Mouse (Mus musculus) gastrocnemius, postnatal 10 days (tissue): Measurements from ENCODE around the gene Siah1a. TPM values are rescaled to one million over a fixed set of nuclear protein-coding genes. Genes with fewer than 3 reads are reported as not detected.
A peak's percentile ranks its signal among the peaks of the same experiment; 100 is the strongest.

ENCODE experiments used
- DNase-seq: peaks from one replicate; pipeline ENCODE4 v3.0.0; 2021; ENCODE audit warnings: mixed read lengths
- long read RNA-seq, 2 experiments: library from polyadenylated mRNA; stranded (forward); transcript quantifications; one replicate each; pipeline ENCODE4 v2.0.0; 2021
- total RNA-seq, 2 experiments: library from RNA; stranded (reverse); gene quantifications; 2 replicates each; pipeline ENCODE4 v1.2.3; 2021

The Siah1a gene
- total RNA-seq = 10 to 100 TPM; 14.5 to 17.1 TPM
- long read RNA-seq, experiment 1, transcript Siah1a-201 (2 exons, 1,968 nt) = major isoform, 42 of 43 reads
- long read RNA-seq, experiment 1, partial matches to known transcripts = 0 of 43 reads
- long read RNA-seq, experiment 1, other reads (novel, unspliced or antisense) = 1 of 43 reads
- long read RNA-seq, experiment 2, transcript Siah1a-201 (2 exons, 1,968 nt) = major isoform, 41 of 42 reads
- long read RNA-seq, experiment 2, partial matches to known transcripts = 0 of 42 reads
- long read RNA-seq, experiment 2, other reads (novel, unspliced or antisense) = 1 of 42 reads

DNA sequence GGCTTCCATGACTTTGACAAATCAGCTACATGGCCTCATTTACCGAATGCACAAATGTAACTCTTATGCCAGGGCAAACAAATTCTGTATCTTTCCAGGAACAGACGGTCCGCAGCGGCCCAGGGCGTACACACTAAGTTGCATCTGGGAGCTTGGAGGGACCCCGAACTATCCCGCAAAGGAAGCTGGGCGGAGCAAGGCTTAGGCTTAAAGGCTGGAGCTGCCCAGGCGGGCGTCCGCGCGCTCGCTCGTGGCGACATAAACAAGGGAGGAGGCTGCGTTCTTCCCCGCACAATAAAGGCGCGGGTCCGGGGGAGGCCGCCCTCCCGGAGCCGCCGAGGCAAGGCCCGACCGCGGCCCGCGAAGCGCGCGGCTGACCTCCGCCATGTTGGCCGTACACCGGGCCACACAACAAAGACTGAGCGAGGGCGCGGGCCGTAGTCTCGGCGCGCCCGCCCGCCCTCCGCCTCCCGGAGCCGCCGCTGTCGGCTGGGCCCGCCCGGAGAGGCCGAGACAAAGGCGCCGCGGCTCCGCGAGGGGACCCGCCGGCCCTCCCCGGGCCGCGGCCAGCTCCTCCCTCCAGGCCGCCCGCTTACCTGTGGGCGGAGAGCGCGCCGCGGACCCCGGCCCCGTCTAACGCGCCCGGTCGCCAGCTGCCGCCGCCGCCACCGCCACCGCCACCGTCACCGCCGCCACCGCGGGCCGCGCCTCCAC, at the start of gene Siah1a, which contains the start of gene Gm10638:
Siah1a (minus strand) TSS at position 714 of the 714 bp plus-strand sequence.
Gm10638 (plus strand) TSS at position 479 of the 714 bp plus-strand sequence.
- peak; percentile 61 for DNase-seq

DNA sequence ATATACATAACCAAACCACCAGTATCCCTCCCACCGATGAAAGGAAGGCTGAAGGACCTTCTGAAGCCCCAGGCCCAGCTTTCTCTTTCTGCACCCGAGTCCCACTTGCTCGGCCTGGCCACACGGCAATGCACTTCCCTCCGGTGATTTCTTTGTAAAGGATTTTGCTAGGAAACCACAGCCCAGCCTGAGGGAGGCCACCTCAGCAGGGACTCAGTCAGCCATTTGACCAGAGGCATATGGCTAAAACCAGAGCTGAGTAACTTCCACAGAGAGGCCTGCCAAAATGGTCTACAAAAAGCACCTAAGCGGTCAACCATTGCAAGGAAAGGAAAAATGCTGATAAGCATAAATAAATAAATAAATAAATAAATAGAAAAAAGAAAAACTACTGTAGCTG, 49.0 kb upstream of the Siah1a start:
- no peak for DNase-seq

DNA sequence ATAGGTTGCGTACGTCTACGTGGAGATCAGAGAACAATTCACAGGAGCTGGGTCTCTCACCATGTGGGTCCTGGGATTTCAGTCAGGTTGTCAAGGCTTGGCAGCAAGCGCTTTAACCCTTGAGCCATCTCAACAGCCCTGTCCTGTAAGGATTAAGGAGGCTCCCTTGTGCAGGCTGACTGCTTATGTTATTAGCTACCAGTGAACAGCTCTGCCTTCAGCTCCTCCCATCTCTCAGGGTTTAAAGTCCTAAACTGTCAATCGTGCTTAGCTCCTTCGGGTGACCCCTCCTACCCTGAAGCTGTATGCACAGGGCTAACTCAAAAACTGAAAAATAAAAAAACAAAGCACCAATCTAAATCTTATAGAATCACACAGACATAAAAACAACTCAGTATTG, 45.8 kb upstream of the Siah1a start:
- no peak for DNase-seq

DNA sequence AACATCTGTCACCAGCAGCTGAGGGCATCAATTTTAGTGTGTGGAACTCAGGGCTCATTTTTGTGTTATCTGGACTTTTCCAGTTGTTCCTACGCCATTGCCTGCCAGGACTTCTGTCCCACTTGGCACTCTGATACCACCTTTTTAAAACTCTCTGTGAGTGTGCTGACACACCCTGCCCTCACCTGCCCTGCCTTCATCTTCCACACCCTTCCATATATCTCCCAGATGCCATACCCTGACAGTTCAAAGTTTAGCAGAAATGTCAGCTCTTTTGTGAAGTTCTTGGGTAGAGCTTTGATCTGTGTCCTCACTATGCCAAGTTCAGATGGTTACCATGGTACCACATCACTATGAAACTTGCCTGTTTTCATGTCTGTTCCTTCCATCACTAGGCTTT, 43.8 kb upstream of the Siah1a start:
- DNase-seq = no peak

DNA sequence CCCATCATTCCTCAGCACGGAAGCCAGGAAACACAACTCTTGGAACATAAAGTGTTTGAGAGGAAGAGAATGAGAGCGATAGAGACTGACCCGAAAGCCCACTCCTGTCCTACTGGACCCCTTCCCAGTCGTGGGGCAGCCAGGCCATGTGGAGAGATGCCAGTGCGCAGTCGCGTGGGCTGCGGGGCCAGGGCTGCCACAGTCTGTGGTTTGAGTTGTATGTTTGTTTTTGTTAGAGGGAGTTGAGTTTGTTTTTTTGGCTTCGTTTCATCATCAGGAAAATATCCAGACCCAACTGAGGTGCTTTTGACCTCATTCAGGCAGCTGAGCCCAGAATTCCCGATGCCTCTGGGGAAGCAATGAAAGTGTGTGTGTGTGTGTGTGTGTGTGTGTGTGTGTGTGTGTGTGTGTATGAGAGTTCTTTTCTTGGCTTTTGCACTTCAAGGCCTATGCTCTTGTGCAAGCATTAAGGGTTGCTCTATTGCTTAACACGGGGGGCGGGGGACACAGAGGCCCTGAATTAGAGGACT, 42.2 kb upstream of the Siah1a start:
- peak; percentile 47 for DNase-seq

DNA sequence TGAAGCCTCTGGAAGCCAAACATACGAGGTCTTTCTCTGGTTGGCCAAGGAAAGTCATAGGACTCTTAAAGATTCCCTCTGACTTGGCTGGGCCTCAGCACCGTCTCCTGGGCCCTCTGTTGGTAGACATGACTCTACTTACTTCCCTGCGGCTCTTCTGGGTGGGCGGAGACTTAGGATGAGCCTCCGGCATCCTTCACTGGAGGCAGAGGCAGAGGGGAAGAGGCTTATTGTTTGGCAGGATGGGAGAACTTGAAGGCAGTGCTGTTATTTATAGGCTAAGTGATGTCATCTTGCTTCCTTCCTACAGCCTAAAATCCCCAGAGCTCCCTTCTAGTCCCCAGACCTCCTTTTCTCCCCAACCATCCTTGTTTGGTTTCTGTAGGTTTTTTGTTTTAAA, 40.8 kb upstream of the Siah1a start:
- no peak for DNase-seq

DNA sequence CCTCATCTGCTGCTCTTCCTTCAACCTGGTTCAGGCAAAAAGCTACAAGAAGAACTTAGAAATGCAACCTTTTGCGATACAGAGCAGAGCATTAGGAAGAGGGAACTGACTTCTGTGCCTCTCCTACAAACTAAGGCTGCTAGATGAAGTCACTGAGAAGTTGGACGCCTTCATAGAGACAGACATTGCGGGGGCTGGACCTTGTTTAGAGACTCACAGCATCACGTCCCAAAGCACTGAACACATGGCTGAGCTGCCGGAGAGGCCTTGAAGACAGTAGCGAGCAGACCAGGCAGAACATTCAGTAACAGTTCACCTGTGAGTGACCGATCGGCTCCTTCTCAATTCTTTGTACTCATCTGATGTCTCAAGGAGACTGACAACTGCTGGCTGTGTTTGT, 35.4 kb upstream of the Siah1a start:
- DNase-seq = no peak

DNA sequence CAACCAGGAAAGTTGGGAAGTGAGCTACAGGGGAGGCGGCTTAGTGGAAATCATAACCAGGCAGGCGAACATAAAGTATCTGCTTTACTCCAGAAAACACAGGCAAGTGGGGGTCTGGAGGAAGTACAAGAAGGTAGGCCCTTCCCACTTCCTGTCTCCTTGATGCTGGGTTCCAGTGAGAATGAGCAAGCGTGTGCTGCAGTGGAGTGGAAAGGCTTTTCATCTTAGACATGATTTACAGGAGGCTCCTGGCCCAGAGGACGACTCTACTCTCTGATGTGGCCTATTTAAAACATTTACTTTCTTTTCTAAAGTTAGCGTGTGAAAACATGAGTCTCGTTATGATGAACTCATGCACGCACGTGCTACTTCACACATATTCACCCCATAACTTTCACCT, 33.5 kb upstream of the Siah1a start:
- no peak for DNase-seq

DNA sequence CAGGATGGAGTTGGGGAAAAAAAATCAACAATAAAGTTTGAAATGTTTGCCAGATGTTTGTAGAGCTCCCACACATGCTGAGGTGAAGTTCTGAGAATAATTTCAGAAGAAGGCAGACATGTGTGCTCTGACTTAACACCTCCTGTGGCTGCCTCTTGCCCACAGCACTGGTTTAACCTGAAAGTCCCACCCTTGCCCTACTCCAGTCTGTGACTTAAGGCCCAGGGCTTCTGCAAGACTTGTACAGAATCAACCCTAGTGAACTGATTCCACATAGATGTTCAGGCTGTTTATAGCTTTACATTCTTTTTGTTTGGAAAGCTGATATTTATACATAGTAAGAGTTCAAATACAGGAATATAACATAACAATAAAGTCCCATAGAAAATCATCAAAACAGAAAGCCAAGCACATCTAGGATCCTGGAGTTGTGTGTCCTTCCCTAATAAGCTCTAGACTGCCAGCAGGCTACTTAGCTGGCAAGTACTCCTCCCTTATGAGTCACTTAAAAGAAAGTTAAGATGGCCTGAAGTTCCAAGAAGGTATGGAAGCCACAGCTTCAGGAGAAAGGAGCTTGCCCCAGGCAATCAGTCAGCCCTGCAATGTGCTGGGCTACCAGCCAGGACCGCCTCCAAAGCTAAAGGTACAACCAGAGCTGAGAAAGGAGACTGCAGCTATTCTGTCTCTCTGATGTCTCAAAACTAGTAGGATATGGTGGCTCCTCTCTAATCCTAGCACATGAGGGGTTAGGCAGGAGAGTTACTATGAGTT, 24.4 kb upstream of the Siah1a start:
- DNase-seq = no peak

DNA sequence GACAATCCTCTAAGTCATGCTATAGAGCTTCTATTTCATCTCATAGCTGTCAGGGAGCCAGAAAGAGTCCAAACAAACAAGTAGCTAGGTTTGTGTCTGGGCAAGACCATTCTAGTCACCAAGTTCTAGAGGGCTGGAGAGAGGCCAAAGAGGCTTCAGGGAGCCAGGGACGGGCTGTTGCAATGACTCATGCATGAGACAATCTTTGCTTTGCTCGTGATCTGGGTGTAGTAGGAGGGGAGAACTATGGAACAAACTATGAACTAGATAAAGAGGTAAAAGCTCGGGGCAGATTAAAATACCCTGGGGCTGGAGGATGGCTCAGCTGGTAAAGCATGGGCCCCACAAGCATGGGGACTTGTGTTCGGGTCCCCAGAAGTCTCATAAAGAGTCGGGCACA, 22.8 kb upstream of the Siah1a start:
- DNase-seq = peak; percentile 42

DNA sequence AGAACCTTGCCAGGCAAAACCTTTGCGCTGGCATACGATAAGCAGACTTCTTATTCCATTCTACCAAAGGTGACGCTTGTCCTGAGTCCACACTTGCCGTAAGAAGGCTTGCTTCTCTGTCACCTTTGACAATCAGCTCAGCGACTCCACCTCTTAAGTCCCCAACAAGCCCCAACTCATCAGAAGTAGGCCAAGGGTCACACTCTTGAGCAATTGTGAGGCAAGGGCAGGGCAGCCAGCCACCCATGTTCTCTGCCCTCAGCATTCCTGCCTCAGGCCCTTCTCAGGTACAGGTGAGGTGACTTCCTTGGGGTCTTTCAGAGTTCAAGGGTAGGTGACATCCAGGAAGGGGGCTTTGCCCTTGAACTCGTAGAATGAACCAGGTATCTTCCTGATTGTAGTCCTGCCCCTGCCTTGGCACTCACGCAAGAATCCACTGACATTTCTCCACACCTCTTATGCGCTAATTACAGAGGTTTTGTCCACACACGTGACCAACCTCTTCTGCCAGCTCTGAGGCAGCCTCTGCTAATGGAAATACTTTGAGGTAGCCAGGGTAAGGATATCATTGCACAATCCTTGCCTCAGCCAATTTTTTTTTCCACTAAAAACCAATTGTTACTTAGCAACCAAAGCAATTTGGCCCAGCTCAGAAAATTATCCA, 20.9 kb upstream of the Siah1a start:
- DNase-seq = no peak

DNA sequence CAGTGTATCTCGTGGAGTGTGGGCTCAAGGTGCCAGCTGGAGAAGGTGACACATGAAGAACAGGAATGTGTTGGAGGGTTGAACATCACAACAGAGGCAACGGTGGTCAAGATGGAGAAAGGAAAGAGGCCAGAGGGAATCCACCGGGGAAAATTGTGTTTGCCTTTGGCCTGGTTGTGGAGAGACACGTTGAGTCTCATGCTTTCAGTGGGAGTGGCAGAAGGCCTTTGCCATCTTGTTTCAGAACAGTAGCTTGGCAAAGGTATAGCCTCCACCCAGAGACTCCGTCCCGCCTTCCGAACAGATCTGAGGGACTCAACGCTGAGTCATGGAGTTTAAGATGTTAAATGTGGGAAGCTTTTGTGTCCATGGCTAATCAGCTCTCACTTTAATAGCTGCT, 19.9 kb upstream of the Siah1a start:
- DNase-seq = no peak

DNA sequence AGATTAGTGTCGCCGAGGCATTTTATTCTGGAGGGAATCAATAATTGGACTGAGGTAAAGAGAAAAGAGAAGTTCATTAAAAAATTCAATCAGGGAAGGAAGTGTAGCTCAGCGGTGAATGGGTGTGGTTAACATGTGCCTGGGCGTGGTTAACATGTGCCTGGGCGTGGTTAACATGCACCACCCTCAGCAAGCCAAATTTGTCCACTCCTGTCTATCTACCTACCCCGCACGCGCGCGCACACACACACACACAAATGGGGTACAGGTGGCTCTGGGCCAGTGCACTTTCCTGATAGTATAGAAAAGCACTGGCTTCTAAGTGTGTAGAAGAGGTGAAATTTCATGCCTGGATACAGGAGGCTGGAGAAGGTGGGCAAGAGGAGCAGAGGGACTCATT, 19.4 kb upstream of the Siah1a start:
- DNase-seq = no peak

DNA sequence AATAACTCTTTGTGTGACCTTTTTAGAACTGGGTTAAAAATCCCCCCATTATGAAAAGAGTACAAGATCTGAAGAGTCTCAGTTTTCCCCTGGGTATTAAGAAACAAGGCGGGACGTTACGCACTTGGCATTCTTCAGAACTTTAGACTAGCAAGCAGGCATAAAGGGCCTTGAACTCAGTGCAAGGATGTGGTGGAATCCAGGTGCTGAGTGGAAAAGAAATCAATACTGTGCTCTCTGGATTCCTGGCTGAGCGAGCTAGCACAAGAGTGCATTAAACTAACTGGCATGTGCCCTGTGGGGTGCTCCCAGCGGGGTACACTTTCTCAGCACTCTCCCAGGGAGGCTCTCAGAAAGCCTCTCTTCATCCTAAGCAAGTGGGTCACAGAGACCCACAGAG, 17.1 kb upstream of the Siah1a start:
- DNase-seq = no peak

DNA sequence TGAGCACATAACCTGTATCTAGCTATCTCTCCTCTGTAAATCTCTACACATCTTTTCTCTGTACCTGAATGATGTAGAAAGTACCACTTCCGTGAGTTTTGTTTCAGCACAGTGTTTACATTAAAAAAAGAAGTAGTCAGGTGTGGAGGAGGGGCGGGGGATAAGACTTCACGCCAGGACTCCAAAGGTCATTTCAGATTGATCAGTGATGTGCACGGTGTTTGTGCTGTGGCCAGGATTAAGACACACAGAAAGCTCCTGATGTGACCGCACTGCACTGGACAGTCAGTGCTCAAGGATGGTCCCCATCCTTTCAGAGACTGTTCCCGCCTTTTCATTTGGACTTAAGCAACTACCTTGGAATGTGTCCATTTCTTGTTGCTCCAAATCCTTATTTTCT, 15.0 kb upstream of the Siah1a start:
- no peak for DNase-seq

DNA sequence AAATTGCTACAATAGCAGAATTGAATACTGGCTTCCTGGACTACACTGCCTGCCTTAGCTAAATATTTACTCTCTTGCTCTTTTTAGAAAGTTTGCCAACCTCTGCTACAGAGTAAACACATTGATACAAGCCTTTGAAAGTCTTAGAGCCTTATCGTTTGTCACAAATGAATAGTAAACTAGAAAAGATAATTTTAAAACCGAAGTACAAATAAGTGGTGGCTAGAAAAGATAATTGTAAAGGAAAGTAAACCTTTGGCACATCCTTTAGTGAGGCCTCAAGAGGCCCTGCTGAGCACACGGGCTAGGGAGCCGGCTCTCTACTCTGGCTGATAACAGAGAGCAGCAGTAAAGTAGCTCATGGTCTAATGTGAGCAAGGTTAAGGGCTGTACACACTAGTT, 13.4 kb upstream of the Siah1a start:
- DNase-seq = no peak

DNA sequence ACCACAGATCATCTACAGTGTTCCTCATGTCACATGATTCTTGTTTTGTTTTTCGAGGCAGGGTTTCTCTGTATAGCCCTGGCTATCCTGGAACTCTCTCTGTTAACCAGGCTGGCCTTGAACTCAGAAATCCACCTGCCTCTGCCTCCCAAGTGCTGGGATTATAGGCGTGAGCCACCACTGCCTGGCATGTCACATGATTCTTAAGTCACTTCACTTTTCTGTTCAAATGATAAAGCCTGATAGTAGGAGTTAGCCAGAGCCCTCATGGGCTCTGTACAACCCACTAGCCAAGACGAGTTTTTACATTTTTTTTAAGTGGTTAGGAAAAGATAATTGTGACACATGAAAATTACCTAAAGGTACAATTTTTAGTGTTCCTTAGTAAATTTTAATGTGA, 12.9 kb upstream of the Siah1a start:
- no peak for DNase-seq

DNA sequence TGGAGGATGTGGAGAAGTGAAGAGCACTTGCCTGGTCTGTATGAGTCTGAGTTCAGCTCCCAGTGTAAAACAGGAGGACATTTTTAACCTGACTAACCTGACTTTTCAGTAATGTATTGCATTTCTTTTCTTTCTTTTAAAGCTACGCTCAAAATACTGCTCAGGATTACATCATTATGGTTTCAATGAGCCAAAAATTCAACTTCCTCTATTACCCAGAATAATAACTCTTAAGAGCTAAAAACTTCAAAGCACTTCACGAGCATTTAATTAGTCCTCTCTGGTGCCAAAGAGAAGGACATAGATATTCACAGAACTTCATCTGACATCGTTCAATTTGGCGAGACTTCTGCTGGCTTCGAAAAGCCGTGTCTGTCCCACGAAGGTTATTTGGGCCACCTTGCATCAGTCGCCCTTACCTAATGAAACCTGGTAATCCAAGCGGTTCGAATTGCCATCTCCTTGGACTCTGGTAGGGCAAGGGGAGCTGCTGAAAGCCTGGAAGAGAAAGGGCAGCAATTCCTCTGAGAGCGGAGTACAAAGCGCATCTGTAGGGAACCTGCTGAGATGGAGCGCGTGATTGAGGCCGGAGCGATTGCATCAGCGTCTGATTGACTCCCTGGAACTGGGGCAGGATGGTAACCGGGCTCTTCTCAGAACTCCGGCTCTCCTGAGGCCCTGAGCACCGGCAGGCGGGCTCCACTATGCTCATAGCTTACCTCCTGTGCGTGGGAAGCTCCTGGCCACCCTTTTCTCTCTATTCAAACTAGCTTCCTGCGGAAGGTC, 11.4 kb upstream of the Siah1a start:
- no peak for DNase-seq

DNA sequence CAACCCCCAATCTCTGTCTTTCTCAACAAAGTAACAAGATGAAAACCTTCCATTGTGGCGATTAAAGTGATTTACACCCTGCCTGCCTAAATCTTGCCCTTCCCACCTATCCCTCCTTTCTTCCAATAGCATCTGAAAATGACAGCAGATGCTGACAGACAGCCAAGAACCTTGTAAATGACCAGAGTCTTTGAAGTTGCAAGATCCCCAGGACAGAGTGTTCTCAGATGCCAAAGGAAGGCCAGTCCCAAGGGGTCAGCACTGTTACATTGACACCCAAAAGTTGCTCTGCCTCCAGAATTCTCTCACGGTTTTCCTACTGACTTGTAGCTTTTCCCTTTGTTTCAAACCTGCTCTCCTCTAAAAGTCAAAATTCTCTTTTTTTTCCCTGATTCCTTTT, 4.1 kb upstream of the Siah1a start:
- DNase-seq = no peak

DNA sequence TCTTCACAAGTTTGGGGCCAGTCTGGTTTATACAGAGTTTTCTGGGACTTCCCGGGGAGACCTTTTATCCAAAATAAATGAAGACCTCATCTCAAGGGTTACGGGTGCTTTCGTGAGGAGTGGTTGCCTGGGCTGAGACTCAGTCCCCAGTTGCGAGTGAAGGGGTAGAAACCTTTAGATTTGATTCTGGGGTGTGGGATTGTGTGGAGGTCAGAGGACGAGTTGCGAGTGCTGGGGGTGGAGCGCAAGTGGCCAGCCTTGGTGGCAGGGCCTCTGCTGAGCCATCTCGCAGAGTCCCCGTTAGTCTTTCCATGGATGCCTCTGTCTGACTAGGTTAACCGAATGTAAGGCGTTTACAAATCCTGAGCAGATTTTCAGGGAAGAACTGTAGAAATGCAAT, 777 bp upstream of the Siah1a start:
- DNase-seq = peak; percentile 21

DNA sequence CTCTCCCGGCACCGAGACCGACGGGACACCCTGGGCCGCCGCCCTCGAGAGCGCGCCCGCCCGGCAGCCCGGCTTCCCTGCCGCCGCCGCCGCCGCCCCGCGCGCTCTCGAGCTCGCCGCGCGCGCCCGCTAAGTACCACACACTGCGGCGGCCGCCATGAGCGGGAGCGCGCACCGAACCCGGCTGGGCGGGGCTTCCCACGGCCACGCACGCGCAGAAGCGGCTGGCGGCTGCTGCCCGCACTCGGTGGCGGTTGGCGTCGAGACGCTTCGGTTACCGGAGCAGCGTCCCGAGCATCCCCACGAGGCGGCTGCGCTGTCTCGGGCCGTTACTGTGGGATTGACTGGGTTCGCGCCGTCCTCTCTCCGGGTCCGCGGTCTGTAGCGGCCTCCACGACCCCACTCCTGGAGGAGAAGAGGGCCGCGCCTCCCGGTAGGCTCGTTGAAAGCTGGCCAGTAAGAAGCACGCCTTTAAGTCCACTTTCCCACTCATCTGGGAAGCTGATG, 254 bp upstream of the Siah1a start:
- peak; percentile 97 for DNase-seq
